Mouse (Mus musculus) central nervous system, embryonic 18 days (tissue): ENCODE data around the gene Abca13. TPM values are rescaled to one million over a fixed set of nuclear protein-coding genes. Genes with fewer than 3 reads are reported as not detected.

Experiments
- polyA plus RNA-seq: library from polyadenylated mRNA; depleted of rRNA; stranded (reverse); fragments of >200 nt; gene quantifications from 2 replicates; pipeline ENCODE4 v1.2.3, GENCODE M21; 2012; rRNA removed

The Abca13 gene
- 0.03 TPM in 2 replicates for polyA plus RNA-seq

DNA sequence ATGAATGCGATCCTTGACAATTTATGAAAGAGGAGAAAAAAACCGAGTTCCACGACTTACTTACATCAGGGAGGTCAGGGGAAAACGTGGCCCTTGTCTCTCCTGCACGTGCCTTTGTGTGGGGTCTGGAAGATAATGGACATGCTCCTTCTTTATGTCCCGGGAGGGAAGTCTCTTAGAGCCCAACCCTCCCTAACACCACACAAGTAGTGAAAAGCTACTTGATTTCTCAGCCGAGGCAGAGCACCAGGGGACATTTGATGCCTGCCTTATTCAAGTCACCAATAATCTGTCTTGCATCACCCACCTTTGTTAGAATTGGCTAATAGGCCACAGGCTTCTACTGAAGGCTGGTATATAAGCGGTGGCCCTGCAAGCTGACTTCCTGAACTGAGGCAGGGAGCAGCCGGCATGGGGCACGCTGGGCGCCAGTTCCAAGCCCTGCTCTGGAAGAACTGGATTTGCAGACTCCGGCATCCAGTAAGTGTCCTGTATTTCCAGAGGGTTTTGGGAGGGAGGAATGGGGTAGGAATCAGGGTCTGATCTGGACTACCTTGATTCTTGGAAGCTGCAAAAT is at the start of gene Abca13:
Gene Abca13 (plus strand): TSS at position 388 of the 577 bp plus-strand sequence.

Other genes starting within 250 kb of the Abca13 start
- 0.12 and 0.27 TPM in 2 replicates for gene Pkd1l1, start 218.7 kb upstream of the Abca13 start, polyA plus RNA-seq
- 9.0 and 10.4 TPM in 2 replicates for gene Hus1, start 180.8 kb upstream of the Abca13 start, polyA plus RNA-seq
- gene Gm11992, start 143.3 kb upstream of the Abca13 start, polyA plus RNA-seq, result 1.3 and 1.9 TPM in 2 replicates
- 0.06 and 0.13 TPM in 2 replicates for gene Sun3, start 143.0 kb upstream of the Abca13 start, polyA plus RNA-seq
- 2.1 and 3.0 TPM in 2 replicates for gene Upp1, start 73.8 kb upstream of the Abca13 start, polyA plus RNA-seq